Comparison of ENCODE assay signal across 8 mouse cellular contexts in genomic region chr2:38927115-38927979, GRCm38 (mm10). TPM values are rescaled to one million over a fixed set of nuclear protein-coding genes. Genes with fewer than 3 reads are reported as not detected.
DNase-seq lines count a peak whose midpoint lies in the region; ATAC-seq lines count a peak whose summit lies in the region.

Gene Nr6a1, minus strand, starts transcription at chr2:38927688.

- H3K9ac ChIP-seq in forebrain, embryonic 16.5 days (replicated peaks; ENCODE audit: low read depth, low read length): no peak within 1 kb of the TSS
- H3K9ac ChIP-seq in hindbrain, embryonic 14.5 days: peak within 1 kb of the TSS; percentile 21; the same call in 1 of the 2 replicates

- peak; percentile 34 for ATAC-seq in frontal cortex, adult (ENCODE audit: low TSS enrichment)
- ATAC-seq in forebrain, embryonic 16.5 days: peak; percentile 37
- ATAC-seq in hindbrain, embryonic 14.5 days (ENCODE audit: low FRiP score): peak; percentile 10; the same call in 1 of the 2 replicates
- ATAC-seq in megakaryocyte-erythroid progenitor cell, adult 5-6 weeks (replicated peaks; ENCODE audit: low FRiP score, low TSS enrichment, poor library complexity, severe bottlenecking): peak; percentile 33; the same call in 1 of the 2 replicates

- H3K36me3 ChIP-seq in forebrain, embryonic 16.5 days (ENCODE audit: control insufficient read depth, insufficient read depth): no peaks in the 10 kb centered on the region
- no peaks in the 10 kb centered on the region for H3K36me3 ChIP-seq in hindbrain, embryonic 14.5 days (replicated peaks; ENCODE audit: control insufficient read depth, insufficient read depth)

- WGBS in forebrain, embryonic 16.5 days: 7% methylated on average over 17 of the region's 19 CpGs
- 8% methylated on average over 19 of the region's 19 CpGs for WGBS in hindbrain, embryonic 14.5 days

- intact Hi-C loops in left cerebral cortex, postnatal 36 days (cut with DNase I): no loop called here

- peak within 1 kb of the TSS; percentile 85 for H3K4me3 ChIP-seq in forebrain, embryonic 16.5 days (replicated peaks; ENCODE audit: low read length)
- peak within 1 kb of the TSS; percentile 88 for H3K4me3 ChIP-seq in hindbrain, embryonic 14.5 days (replicated peaks; ENCODE audit: low read length)

- H3K4me1 ChIP-seq in forebrain, embryonic 16.5 days (replicated peaks; ENCODE audit: control insufficient read depth, insufficient read depth, low read length): peaks cover 24% of the 10 kb centered on the region
- H3K4me1 ChIP-seq in hindbrain, embryonic 14.5 days (replicated peaks; ENCODE audit: control insufficient read depth, insufficient read depth, low read length): peaks cover 22% of the 10 kb centered on the region

- no peak for DNase-seq in frontal cortex, postnatal 14 days (ENCODE audit: low spot score in 2 of 2)
- DNase-seq in cerebellum, adult 9-10 months: peak; percentile 73
- DNase-seq in hindbrain, embryonic 14.5 days (ENCODE audit: low spot score): peak; percentile 84
- peak; percentile 49 to 54 for DNase-seq in left cerebral cortex, postnatal 36 days (ENCODE audit: low spot score in 2 of 2)
- peak; percentile 78 for DNase-seq in right cerebral cortex, postnatal 4 days

- peaks cover 8% of the 10 kb centered on the region for H3K27me3 ChIP-seq in forebrain, embryonic 16.5 days (replicated peaks; ENCODE audit: control insufficient read depth, insufficient read depth, low read length)
- H3K27me3 ChIP-seq in hindbrain, embryonic 14.5 days (ENCODE audit: control insufficient read depth, insufficient read depth, low read length): peaks cover 10% of the 10 kb centered on the region; the same call in 1 of the 2 replicates

- no peak within 1 kb of the TSS for H3K27ac ChIP-seq in forebrain, embryonic 16.5 days (ENCODE audit: low read length)
- no peak within 1 kb of the TSS for H3K27ac ChIP-seq in hindbrain, embryonic 14.5 days

- H3K9me3 ChIP-seq in forebrain, embryonic 16.5 days (ENCODE audit: control insufficient read depth, low read length): no peaks in the 10 kb centered on the region
- no peaks in the 10 kb centered on the region for H3K9me3 ChIP-seq in hindbrain, embryonic 14.5 days (ENCODE audit: control insufficient read depth, low read length)

- peak within 1 kb of the TSS; percentile 99 for H3K4me2 ChIP-seq in forebrain, embryonic 16.5 days (ENCODE audit: low read length)
- peak within 1 kb of the TSS; percentile 96 for H3K4me2 ChIP-seq in hindbrain, embryonic 14.5 days (replicated peaks)

RNA-seq across cellular contexts. Expression of gene Nr6a1, which starts in this region (rescaled TPM):
- polyA plus RNA-seq in forebrain, embryonic 16.5 days (2015; fragmentation: Nextera tagmentation; extraction: Ambion mirVana): 1.1 and 1.5 TPM in 2 replicates
- 3.8 and 4.0 TPM in 2 replicates for polyA plus RNA-seq in hindbrain, embryonic 14.5 days (2014; fragmentation: Nextera tagmentation; extraction: Ambion mirVana)
- total RNA-seq in left cerebral cortex, postnatal 36 days (2021): 1 to 10 TPM; 8.8 to 9.5 TPM
- 0.32 and 6.0 TPM in 2 replicates for total RNA-seq in megakaryocyte-erythroid progenitor cell, adult 5-6 weeks (2014; fragmentation: Nextera tagmentation)
- 6.8 and 35.8 TPM in 2 replicates for total RNA-seq in megakaryocyte-erythroid progenitor cell, adult 5-6 weeks (2017)

Comparison
In these comparisons a context has a peak if more than half of its experiments do, and no peak if none do; other contexts are left out.
1. DNase-seq: peak in cerebellum, adult 9-10 months (single experiment), hindbrain, embryonic 14.5 days (single experiment), left cerebral cortex, postnatal 36 days (2 of 2) and right cerebral cortex, postnatal 4 days (single experiment); none in frontal cortex, postnatal 14 days (0 of 2).
2. Peak in every context shown above with its lines, with median percentiles within 50 percentile points of each other: ATAC-seq.